Mouse (Mus musculus): Measurements from ENCODE around the gene Tinf2. TPM values are rescaled to one million over a fixed set of nuclear protein-coding genes. Genes with fewer than 3 reads are reported as not detected.

Gene Tinf2
- 31.9 and 32.2 TPM in 2 replicates for polyA plus RNA-seq (2016; fragmentation: Nextera tagmentation; extraction: Ambion mirVana)

DNA sequence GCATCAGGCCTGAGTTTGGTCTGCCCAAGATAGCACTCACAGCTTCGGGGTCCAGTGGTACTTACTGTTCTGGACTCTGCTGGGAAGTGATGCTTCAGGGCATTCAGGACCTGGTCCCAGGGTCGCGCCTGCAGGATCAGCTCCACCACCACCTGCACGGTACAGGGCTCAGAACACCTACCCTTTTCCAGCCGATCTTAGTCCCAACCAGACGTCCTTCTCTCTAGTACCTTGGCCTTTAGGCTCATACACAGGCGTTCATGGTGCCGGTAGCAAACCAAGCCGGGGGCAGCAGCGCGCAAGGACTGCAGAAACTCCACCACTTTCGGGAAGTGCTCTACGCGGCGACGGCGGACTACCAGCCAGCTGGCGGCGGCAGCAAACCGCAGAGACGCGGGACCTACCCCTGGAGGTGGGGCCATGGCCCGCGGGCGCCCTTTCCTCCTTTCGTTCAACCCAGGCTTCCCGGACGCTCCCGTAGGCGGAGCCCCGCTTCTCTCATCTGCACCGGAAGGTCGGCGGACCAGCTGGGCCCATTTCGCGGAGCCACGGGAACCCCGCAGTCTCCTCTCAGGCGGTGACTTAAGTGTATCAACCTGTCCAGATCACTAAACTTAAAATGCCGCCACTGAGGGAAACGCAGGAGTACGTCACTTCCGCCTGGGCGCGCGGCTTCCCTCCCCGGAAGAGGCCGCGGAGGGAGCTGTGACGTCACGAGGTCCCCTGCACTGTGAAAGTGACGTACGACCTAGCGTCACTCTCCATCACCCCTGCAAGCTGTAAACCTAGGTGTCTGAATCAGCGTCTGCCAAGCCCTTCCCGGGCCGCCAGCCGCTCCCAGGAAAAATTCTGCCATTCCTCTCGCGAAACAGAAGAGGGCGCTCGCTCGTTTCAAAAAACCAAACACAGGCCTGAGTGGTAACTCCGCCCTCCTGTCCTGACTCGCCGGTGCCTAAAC is at the start of gene Tinf2:
TSS of gene Tinf2 (minus strand) at position 661 of the 958 bp plus-strand sequence.
- H3K9me3 ChIP-seq (replicated peaks) = no peaks in the 10 kb centered on the region
- peak within 1 kb of the TSS; percentile 88 for H3K27ac ChIP-seq
- ATAC-seq = peak; percentile 94
- H3K4me3 ChIP-seq = peak within 1 kb of the TSS; percentile 78
- 0 out of 2 replicates have a peak, but pooled peaks cover 2% of the 10 kb centered on the region for H3K27me3 ChIP-seq (replicated peaks)
- H3K4me1 ChIP-seq = peaks cover 21% of the 10 kb centered on the region
- under 1% methylated on average over 66 of the region's 66 CpGs for WGBS (ENCODE audit: insufficient replicate concordance)
- peak within 1 kb of the TSS; percentile 82 for H3K9ac ChIP-seq
- peaks cover 41% of the 10 kb centered on the region for H3K36me3 ChIP-seq
- peak within 1 kb of the TSS; percentile 80 for H3K4me2 ChIP-seq

DNA sequence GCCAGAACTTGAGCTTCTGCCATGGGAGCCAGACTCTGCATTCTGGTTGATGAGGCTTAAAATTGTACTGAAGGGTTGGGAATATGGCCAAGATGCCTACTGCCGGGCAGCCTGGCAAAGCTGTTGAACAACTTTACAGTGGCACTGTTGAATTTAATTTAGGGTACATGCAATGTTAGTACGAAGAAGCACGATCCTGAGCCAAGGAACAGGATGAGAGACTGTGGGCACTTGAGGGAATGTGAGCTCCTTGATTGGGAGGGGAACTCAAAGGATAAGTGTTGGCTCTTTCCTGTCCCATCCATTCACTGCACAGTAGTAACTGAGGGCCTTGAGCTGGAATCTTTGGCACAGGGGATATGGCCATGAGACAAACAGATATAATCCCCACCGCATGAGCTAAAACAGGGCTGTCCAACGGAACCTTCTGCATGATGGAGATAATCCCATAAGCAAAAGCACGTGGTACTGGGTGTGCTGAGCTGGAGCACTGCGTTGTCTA is 49.0 kb upstream of the Tinf2 start:
- H3K36me3 ChIP-seq = no peaks in the 10 kb centered on the region
- ATAC-seq = peak; percentile 49; the same call in 1 of the 2 replicates
- no peak overlapping the region for H3K4me3 ChIP-seq
- 58% methylated on average over 7 of the region's 7 CpGs for WGBS (ENCODE audit: insufficient replicate concordance)
- no peak overlapping the region for H3K9ac ChIP-seq
- no peak overlapping the region for H3K4me2 ChIP-seq
- H3K4me1 ChIP-seq = peaks cover 5% of the 10 kb centered on the region; the same call in 1 of the 2 replicates
- H3K9me3 ChIP-seq (replicated peaks) = no peaks in the 10 kb centered on the region
- no peak overlapping the region for H3K27ac ChIP-seq
- H3K27me3 ChIP-seq (replicated peaks) = peaks cover 22% of the 10 kb centered on the region

DNA sequence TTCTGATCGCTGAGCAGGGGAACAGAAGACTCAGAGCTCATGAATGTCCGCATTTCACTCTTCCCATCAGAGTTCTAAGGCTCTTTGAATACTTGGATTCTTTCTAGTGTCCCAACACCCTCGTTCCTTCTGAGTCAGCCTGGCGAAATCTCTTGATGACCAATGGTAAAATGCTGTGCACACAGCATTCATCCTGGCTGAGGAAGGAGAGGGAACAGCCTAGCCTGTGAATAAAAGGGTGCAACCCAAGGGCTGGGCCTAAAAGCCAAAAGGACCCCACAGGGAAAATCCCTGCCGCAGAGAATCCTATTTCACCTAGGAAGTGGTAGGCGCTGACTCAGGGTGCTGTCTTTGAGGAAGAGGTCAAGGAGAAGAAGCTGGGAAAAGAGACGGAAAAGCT is 48.5 kb upstream of the Tinf2 start:
- Histone ChIP-seq H3K9me3 (replicated peaks) (no peaks in the 10 kb centered on the region), H3K4me3 (no peak overlapping the region), H3K4me1 (peaks cover 5% of the 10 kb centered on the region; the same call in 1 of the 2 replicates), H3K9ac (no peak overlapping the region), H3K27ac (no peak overlapping the region), H3K27me3 (replicated peaks) (peaks cover 22% of the 10 kb centered on the region), H3K4me2 (no peak overlapping the region), H3K36me3 (no peaks in the 10 kb centered on the region)
- ATAC-seq = no peak
- 66% methylated on average over 7 of the region's 7 CpGs for WGBS (ENCODE audit: insufficient replicate concordance)

DNA sequence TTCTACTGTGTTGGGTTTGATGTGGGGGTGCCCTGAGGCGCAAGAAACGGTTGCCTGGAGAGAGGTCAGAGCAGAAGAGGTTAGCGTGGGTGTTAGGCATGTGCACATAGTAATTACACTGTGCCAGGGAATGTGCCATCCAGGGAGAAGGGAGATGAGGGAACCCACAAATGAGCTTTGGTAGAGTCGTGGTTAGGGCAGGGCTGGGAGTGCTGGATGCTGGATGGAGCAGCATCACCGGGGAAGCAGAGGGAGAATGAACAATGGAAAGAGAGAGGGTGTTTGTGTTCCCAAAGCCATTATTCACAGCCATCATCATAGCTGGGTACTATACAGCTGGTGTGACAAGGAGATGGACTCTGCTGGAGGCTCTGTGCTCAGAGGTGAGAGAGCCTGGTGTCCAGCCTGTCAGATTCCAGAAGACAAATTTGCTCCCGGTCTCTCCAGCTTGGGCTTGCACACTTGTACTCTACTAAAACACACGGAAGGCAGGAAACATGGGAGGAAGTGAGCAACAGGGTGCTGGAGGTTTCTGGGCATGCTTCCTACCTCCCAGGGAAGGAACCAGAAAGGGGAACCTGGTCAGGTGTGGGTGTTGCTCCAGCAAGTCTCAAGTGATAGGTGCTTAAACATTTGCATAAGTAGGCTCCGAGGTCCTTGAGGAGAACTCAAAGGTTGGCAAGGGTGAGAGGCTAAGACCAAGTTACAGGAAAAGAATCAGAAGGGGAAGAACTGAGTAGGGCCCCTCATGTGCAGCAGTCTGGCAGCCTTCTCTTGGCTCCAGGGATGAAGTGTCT is 46.5 kb upstream of the Tinf2 start:
- H3K36me3 ChIP-seq = no peaks in the 10 kb centered on the region
- H3K9me3 ChIP-seq (replicated peaks) = no peaks in the 10 kb centered on the region
- no peak overlapping the region for H3K4me3 ChIP-seq
- H3K27ac ChIP-seq = no peak overlapping the region
- 49% methylated on average over 8 of the region's 8 CpGs for WGBS (ENCODE audit: insufficient replicate concordance)
- peaks cover 23% of the 10 kb centered on the region for H3K4me1 ChIP-seq
- peaks cover 22% of the 10 kb centered on the region for H3K27me3 ChIP-seq (replicated peaks)
- no peak overlapping the region for H3K4me2 ChIP-seq
- ATAC-seq = no peak
- H3K9ac ChIP-seq = no peak overlapping the region

DNA sequence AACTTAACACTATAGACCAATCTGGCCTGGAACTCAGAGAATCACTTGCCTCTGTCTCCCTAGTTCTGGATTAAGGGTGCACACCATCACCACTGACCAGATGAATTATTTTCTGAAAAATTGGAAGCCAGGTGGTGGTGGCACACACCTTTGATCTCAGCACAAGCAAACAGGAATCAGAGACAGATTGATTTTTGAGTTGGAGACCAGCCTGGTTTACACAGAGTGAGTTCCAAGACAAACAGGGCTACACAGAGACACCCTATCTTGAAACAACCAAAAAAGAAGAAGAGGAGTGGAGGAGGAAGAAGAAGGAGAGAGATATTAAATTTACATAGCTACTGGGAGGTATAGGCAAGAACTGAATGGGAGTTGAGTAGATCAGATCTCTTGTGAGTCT is 44.6 kb upstream of the Tinf2 start:
- Histone ChIP-seq H3K27me3 (replicated peaks) (peaks cover 16% of the 10 kb centered on the region), H3K27ac (no peak overlapping the region), H3K4me2 (no peak overlapping the region), H3K9me3 (replicated peaks) (no peaks in the 10 kb centered on the region), H3K9ac (no peak overlapping the region), H3K4me1 (peaks cover 37% of the 10 kb centered on the region), H3K36me3 (no peaks in the 10 kb centered on the region), H3K4me3 (no peak overlapping the region)
- no peak for ATAC-seq

DNA sequence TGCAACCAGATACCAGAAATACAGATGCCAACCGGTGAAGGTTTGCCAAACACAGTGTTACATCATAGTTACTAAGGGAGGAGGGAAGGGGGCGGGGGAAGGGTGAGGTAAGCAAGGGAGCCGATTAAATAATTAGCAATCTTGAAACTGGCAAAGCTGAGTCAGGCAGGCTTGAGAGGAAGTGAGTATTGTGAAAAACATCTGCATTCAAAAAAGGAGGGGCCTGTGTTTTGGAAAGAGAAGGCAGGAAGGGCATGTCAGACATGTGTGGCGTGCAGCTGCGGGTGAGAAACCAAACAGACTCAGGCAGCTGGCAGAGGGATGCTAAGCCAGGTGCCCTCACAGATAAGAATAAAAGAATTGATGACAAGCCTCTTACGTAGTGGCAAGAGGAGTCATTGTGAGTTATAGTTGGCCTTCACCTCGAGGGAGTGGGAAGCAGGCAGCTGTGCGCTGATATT is 42.8 kb upstream of the Tinf2 start:
- Histone ChIP-seq H3K4me1 (peaks cover 52% of the 10 kb centered on the region), H3K4me2 (no peak overlapping the region)
- ATAC-seq = no peak

DNA sequence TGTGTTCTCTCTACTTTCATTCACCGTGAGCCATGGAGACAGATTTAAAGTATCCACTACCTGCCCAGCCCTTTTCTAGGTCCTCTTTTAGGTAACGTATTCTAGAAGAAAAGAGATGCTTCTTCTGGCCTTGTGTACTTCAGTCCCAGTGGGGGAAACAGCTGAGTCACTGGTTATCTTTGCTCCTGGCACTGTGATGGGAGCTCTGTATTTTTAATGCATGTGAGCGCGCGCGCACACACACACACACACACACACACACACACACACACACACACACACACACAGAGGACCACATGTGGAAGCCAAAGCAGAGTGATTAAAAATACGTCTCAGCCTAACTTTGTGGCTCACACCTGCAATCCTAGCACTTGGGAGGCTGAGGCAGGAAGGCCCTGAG is 41.8 kb upstream of the Tinf2 start:
- peaks cover 48% of the 10 kb centered on the region for H3K4me1 ChIP-seq
- H3K9me3 ChIP-seq (replicated peaks) = no peaks in the 10 kb centered on the region
- H3K27ac ChIP-seq = peak overlapping the region; percentile 86
- 73% methylated on average over 7 of the region's 7 CpGs for WGBS (ENCODE audit: insufficient replicate concordance)
- no peak for ATAC-seq
- peaks cover 20% of the 10 kb centered on the region for H3K36me3 ChIP-seq
- H3K9ac ChIP-seq = no peak overlapping the region
- no peak overlapping the region for H3K4me3 ChIP-seq
- no peak overlapping the region for H3K4me2 ChIP-seq
- peaks cover 4% of the 10 kb centered on the region; the same call in 1 of the 2 replicates for H3K27me3 ChIP-seq (replicated peaks)

More for the DNA sequence above, 42.8 kb upstream of the Tinf2 start:
- Histone ChIP-seq H3K9ac (no peak overlapping the region), H3K27ac (no peak overlapping the region), H3K9me3 (replicated peaks) (no peaks in the 10 kb centered on the region), H3K27me3 (replicated peaks) (peaks cover 4% of the 10 kb centered on the region; the same call in 1 of the 2 replicates), H3K36me3 (peaks cover 10% of the 10 kb centered on the region), H3K4me3 (no peak overlapping the region)
- WGBS (ENCODE audit: insufficient replicate concordance) = 33% methylated on average over 8 of the region's 8 CpGs

DNA sequence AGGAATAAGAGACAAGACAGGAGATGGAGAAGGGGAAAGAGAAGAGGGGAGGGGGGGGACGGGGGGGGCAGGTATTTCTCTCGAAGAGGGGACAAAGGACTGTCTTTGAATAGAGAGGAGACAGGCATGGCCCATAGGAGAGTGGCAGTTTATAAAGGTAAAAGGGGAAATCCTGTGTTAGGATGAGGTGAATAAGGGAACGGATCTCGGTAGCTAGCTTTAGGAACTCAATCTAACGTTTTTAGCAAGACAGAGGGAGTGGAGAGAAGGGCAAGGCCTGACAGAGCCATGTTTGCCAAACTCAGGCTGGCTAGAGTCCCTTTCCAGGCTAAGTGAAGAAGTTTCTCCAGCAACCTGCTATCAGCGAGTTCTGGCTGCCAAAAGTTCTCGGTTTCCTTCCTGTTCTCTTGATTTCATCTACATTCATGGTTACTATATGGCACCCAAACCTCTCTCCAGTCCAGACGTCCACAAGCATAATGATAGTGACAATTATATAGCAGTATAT is 40.9 kb upstream of the Tinf2 start:
- H3K4me1 ChIP-seq = peaks cover 48% of the 10 kb centered on the region
- H3K9me3 ChIP-seq (replicated peaks) = no peaks in the 10 kb centered on the region
- H3K36me3 ChIP-seq = peaks cover 29% of the 10 kb centered on the region
- WGBS (ENCODE audit: insufficient replicate concordance) = 26% methylated on average over 8 of the region's 8 CpGs
- peak overlapping the region; percentile 80 for H3K9ac ChIP-seq
- H3K4me3 ChIP-seq = peak overlapping the region; percentile 83
- H3K4me2 ChIP-seq = peak overlapping the region; percentile 88
- H3K27me3 ChIP-seq (replicated peaks) = peaks cover 4% of the 10 kb centered on the region; the same call in 1 of the 2 replicates
- ATAC-seq = peak; percentile 5; the same call in 1 of the 2 replicates
- peak overlapping the region; percentile 86 for H3K27ac ChIP-seq

DNA sequence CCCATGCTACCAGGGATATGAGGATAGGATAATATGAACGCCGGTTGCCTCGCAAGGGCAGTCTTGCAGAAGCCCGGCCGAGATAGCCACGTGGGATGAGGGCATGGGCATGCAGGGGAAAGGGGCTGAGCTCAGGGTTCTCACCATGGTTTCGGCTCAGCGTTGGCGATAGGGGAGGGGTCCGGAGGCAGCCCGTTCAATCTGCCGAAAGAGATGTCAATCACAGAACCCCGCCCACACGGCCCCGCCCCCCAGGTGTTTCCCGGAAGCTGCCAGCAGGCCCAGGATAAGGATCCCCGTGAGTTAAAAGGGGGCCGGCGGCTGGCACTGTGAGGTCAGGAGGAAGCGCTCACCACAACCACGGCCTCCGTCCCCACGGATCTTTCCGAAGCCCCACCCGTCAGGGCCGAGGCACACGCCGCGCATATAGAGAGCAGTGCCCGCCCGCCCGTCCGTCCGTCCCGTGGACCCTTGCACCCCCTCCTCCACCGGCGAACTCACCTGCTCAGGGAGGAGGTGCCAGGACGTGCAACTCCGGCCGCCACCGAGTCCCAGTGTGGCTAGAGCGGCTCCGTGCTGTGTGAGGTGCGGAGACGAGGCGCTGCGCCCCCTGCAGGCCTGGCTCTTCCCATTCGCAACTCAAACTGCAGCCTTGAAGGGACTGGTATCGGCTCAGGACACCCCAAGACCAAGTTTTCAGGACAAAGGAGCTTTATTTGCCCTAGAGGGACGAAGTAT is 40.2 kb upstream of the Tinf2 start, which contains the start of gene Rabggta:
TSS of gene Rabggta (minus strand) at position 564 of the 738 bp plus-strand sequence.
- 1% methylated on average over 50 of the region's 50 CpGs for WGBS (ENCODE audit: insufficient replicate concordance)
- ATAC-seq = peak; percentile 91
- Histone ChIP-seq H3K9me3 (replicated peaks) (no peaks in the 10 kb centered on the region), H3K36me3 (peaks cover 35% of the 10 kb centered on the region), H3K9ac (peak within 1 kb of the TSS; percentile 80), H3K4me3 (peak within 1 kb of the TSS; percentile 83), H3K27me3 (replicated peaks) (no peaks in the 10 kb centered on the region), H3K27ac (peak within 1 kb of the TSS; percentile 86), H3K4me2 (peak within 1 kb of the TSS; percentile 88), H3K4me1 (peaks cover 48% of the 10 kb centered on the region)

DNA sequence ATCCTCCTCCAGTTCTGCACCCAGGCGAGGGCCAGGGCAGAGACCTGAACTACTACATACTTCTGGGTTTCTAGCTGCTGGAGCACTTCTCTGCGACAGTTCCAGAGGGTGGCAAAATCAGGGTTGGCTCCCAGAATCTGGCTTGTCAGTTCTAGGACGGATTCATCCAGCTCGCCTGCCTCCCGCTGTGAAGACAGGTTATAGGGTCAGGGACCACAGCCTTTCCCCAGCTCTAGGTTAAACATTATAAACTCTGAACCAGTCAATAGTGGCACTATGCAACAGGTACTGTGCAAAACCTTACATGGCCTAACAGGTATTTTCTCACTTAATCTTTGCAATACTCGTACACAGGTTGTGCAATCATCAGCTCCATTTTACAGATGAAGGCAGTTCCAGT is 39.5 kb upstream of the Tinf2 start:
- H3K4me2 ChIP-seq = peak overlapping the region; percentile 88
- ATAC-seq = no peak
- no peaks in the 10 kb centered on the region for H3K27me3 ChIP-seq (replicated peaks)
- peak overlapping the region; percentile 80 for H3K9ac ChIP-seq
- no peaks in the 10 kb centered on the region for H3K9me3 ChIP-seq (replicated peaks)
- peaks cover 41% of the 10 kb centered on the region for H3K36me3 ChIP-seq
- H3K27ac ChIP-seq = peak overlapping the region; percentile 86
- peak overlapping the region; percentile 83 for H3K4me3 ChIP-seq
- 76% methylated on average over 6 of the region's 6 CpGs for WGBS (ENCODE audit: insufficient replicate concordance)
- peaks cover 48% of the 10 kb centered on the region for H3K4me1 ChIP-seq

DNA sequence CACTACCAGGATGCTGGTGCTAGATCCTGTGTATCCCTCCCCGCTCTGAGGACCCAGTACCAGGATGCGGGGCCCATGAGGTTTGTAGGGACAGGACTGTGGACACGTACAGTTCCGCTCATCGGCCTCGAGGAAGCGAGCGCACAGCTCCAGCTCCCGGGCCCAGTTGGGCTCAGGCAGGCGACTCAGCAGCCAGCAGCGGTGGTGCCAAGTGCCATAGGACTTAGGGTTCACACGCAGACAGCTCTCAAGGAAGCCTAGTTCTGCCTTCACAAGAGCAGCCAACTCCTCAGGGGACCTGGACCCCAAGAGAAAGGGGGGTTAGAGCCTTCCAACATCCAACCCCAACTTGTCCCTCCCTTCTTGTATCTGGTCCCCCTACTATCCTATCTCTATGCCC is 39.0 kb upstream of the Tinf2 start:
- no peaks in the 10 kb centered on the region for H3K9me3 ChIP-seq (replicated peaks)
- peak overlapping the region; percentile 86; the same call in 1 of the 2 replicates for H3K27ac ChIP-seq
- peaks cover 44% of the 10 kb centered on the region for H3K36me3 ChIP-seq
- WGBS (ENCODE audit: insufficient replicate concordance) = 91% methylated on average over 12 of the region's 12 CpGs
- H3K4me2 ChIP-seq = peak overlapping the region; percentile 88
- peaks cover 48% of the 10 kb centered on the region for H3K4me1 ChIP-seq
- no peak for ATAC-seq
- 0 out of 2 replicates have a peak overlapping the region, but pooled peaks have one; percentile 80 for H3K9ac ChIP-seq
- H3K4me3 ChIP-seq = peak overlapping the region; percentile 83
- no peaks in the 10 kb centered on the region for H3K27me3 ChIP-seq (replicated peaks)

Data from liver, embryonic 12.5 days (tissue).